Mouse (Mus musculus): ENCODE measurements at regions not wholly inside any gene's neighbourhood (a gene's known extent, or its start where the extent isn't known, plus 50 kb on each side); places are given as distances from the start of the nearest gene placed in this dataset.

- no peaks in the 10 kb centered on the region for H3K4me1 ChIP-seq (ENCODE audit: control insufficient read depth, insufficient read depth, low read length)
- H3K4me3 ChIP-seq (ENCODE audit: low read depth, low read length): no peak overlapping the region
- H3K36me3 ChIP-seq (ENCODE audit: control insufficient read depth, insufficient read depth, low read length): no peaks in the 10 kb centered on the region
- no peak overlapping the region for H3K27ac ChIP-seq (replicated peaks; ENCODE audit: low read depth, low read length)
- H3K9ac ChIP-seq (ENCODE audit: low read length): no peak overlapping the region
- H3K27me3 ChIP-seq (ENCODE audit: control insufficient read depth, insufficient read depth, low read length): no peaks in the 10 kb centered on the region
- no peak overlapping the region for H3K4me2 ChIP-seq (ENCODE audit: low read depth, severe bottlenecking)
- ATAC-seq (ENCODE audit: insufficient number of reproducible peaks, low FRiP score, low TSS enrichment, low read depth) (no peak), DNase-seq (ENCODE audit: low spot score) (no peak)
- WGBS: 10% methylated on average over 3 of the region's 3 CpGs
- H3K9me3 ChIP-seq (ENCODE audit: control insufficient read depth, low read length): no peaks in the 10 kb centered on the region
Observed at GRCm38 (mm10) chr4:75787405-75787804, 509.3 kb upstream of the Dmac1 start.

- ATAC-seq (ENCODE audit: insufficient number of reproducible peaks, low FRiP score, low TSS enrichment, low read depth): no peak
- Histone ChIP-seq H3K9me3 (ENCODE audit: control insufficient read depth, low read length) (no peaks in the 10 kb centered on the region), H3K27me3 (ENCODE audit: control insufficient read depth, insufficient read depth, low read length) (no peaks in the 10 kb centered on the region), H3K27ac (replicated peaks; ENCODE audit: low read depth, low read length) (no peak overlapping the region), H3K4me1 (ENCODE audit: control insufficient read depth, insufficient read depth, low read length) (no peaks in the 10 kb centered on the region), H3K36me3 (ENCODE audit: control insufficient read depth, insufficient read depth, low read length) (no peaks in the 10 kb centered on the region), H3K9ac (ENCODE audit: low read length) (no peak overlapping the region), H3K4me3 (ENCODE audit: low read depth, low read length) (no peak overlapping the region), H3K4me2 (ENCODE audit: low read depth, severe bottlenecking) (no peak overlapping the region)
- 90% methylated on average over 4 of the region's 4 CpGs for WGBS
- DNase-seq (ENCODE audit: low spot score): no peak
Observed at GRCm38 (mm10) chr4:75786391-75786790, 508.3 kb upstream of the Dmac1 start.

GRCm38 (mm10) chr4:75779492-75779891 is 501.4 kb upstream of the Dmac1 start:
- Histone ChIP-seq H3K36me3 (ENCODE audit: control insufficient read depth, insufficient read depth, low read length) (no peaks in the 10 kb centered on the region), H3K9ac (ENCODE audit: low read length) (no peak overlapping the region), H3K4me1 (ENCODE audit: control insufficient read depth, insufficient read depth, low read length) (no peaks in the 10 kb centered on the region), H3K4me3 (ENCODE audit: low read depth, low read length) (no peak overlapping the region), H3K9me3 (ENCODE audit: control insufficient read depth, low read length) (no peaks in the 10 kb centered on the region), H3K4me2 (ENCODE audit: low read depth, severe bottlenecking) (no peak overlapping the region), H3K27ac (replicated peaks; ENCODE audit: low read depth, low read length) (no peak overlapping the region), H3K27me3 (ENCODE audit: control insufficient read depth, insufficient read depth, low read length) (no peaks in the 10 kb centered on the region)
- DNase-seq (ENCODE audit: low spot score) (no peak), ATAC-seq (ENCODE audit: insufficient number of reproducible peaks, low FRiP score, low TSS enrichment, low read depth) (no peak)
- WGBS: 76% methylated on average over 1 of the region's 1 CpGs

GRCm38 (mm10) chr4:75764141-75764540 is 486.0 kb upstream of the Dmac1 start:
- ATAC-seq (ENCODE audit: insufficient number of reproducible peaks, low FRiP score, low TSS enrichment, low read depth): no peak

GRCm38 (mm10) chr4:75744605-75745004 is 466.5 kb upstream of the Dmac1 start:
- Histone ChIP-seq H3K9ac (ENCODE audit: low read length) (no peak overlapping the region), H3K9me3 (ENCODE audit: control insufficient read depth, low read length) (no peaks in the 10 kb centered on the region), H3K4me2 (ENCODE audit: low read depth, severe bottlenecking) (no peak overlapping the region), H3K27me3 (ENCODE audit: control insufficient read depth, insufficient read depth, low read length) (no peaks in the 10 kb centered on the region), H3K27ac (replicated peaks; ENCODE audit: low read depth, low read length) (no peak overlapping the region), H3K4me1 (ENCODE audit: control insufficient read depth, insufficient read depth, low read length) (no peaks in the 10 kb centered on the region), H3K4me3 (ENCODE audit: low read depth, low read length) (no peak overlapping the region), H3K36me3 (ENCODE audit: control insufficient read depth, insufficient read depth, low read length) (no peaks in the 10 kb centered on the region)
- ATAC-seq (ENCODE audit: insufficient number of reproducible peaks, low FRiP score, low TSS enrichment, low read depth) (no peak), DNase-seq (ENCODE audit: low spot score) (no peak)
- WGBS: 57% methylated on average over 6 of the region's 6 CpGs

More at GRCm38 (mm10) chr4:75764141-75764540, 486.0 kb upstream of the Dmac1 start:
- H3K4me2 ChIP-seq (ENCODE audit: low read depth, severe bottlenecking): no peak overlapping the region
- no peaks in the 10 kb centered on the region for H3K36me3 ChIP-seq (ENCODE audit: control insufficient read depth, insufficient read depth, low read length)
- no peak overlapping the region for H3K4me3 ChIP-seq (ENCODE audit: low read depth, low read length)
- no peak overlapping the region for H3K9ac ChIP-seq (ENCODE audit: low read length)
- no peaks in the 10 kb centered on the region for H3K4me1 ChIP-seq (ENCODE audit: control insufficient read depth, insufficient read depth, low read length)
- no peaks in the 10 kb centered on the region for H3K9me3 ChIP-seq (ENCODE audit: control insufficient read depth, low read length)
- 3% methylated on average over 1 of the region's 1 CpGs for WGBS
- DNase-seq (ENCODE audit: low spot score): no peak
- no peaks in the 10 kb centered on the region for H3K27me3 ChIP-seq (ENCODE audit: control insufficient read depth, insufficient read depth, low read length)
- no peak overlapping the region for H3K27ac ChIP-seq (replicated peaks; ENCODE audit: low read depth, low read length)

GRCm38 (mm10) chr4:75741585-75741984 is 463.5 kb upstream of the Dmac1 start:
- H3K36me3 ChIP-seq (ENCODE audit: control insufficient read depth, insufficient read depth, low read length): no peaks in the 10 kb centered on the region
- no peaks in the 10 kb centered on the region for H3K27me3 ChIP-seq (ENCODE audit: control insufficient read depth, insufficient read depth, low read length)
- H3K4me1 ChIP-seq (ENCODE audit: control insufficient read depth, insufficient read depth, low read length): no peaks in the 10 kb centered on the region
- no peaks in the 10 kb centered on the region for H3K9me3 ChIP-seq (ENCODE audit: control insufficient read depth, low read length)
- no peak overlapping the region for H3K9ac ChIP-seq (ENCODE audit: low read length)
- no peak for DNase-seq (ENCODE audit: low spot score)
- no peak overlapping the region for H3K4me2 ChIP-seq (ENCODE audit: low read depth, severe bottlenecking)
- ATAC-seq (ENCODE audit: insufficient number of reproducible peaks, low FRiP score, low TSS enrichment, low read depth): no peak
- no peak overlapping the region for H3K27ac ChIP-seq (replicated peaks; ENCODE audit: low read depth, low read length)
- no peak overlapping the region for H3K4me3 ChIP-seq (ENCODE audit: low read depth, low read length)

GRCm38 (mm10) chr4:75730798-75731400 is 452.8 kb upstream of the Dmac1 start:
- H3K4me1 ChIP-seq (ENCODE audit: control insufficient read depth, insufficient read depth, low read length): no peaks in the 10 kb centered on the region
- 86% methylated on average over 3 of the region's 3 CpGs for WGBS
- H3K27me3 ChIP-seq (ENCODE audit: control insufficient read depth, insufficient read depth, low read length): no peaks in the 10 kb centered on the region
- H3K9me3 ChIP-seq (ENCODE audit: control insufficient read depth, low read length): no peaks in the 10 kb centered on the region
- no peak overlapping the region for H3K4me3 ChIP-seq (ENCODE audit: low read depth, low read length)
- H3K27ac ChIP-seq (replicated peaks; ENCODE audit: low read depth, low read length): no peak overlapping the region
- H3K36me3 ChIP-seq (ENCODE audit: control insufficient read depth, insufficient read depth, low read length): no peaks in the 10 kb centered on the region
- H3K9ac ChIP-seq (ENCODE audit: low read length): no peak overlapping the region
- ATAC-seq (ENCODE audit: insufficient number of reproducible peaks, low FRiP score, low TSS enrichment, low read depth) (no peak), DNase-seq (ENCODE audit: low spot score) (no peak)
- no peak overlapping the region for H3K4me2 ChIP-seq (ENCODE audit: low read depth, severe bottlenecking)

GRCm38 (mm10) chr4:75714652-75715051 is 436.5 kb upstream of the Dmac1 start:
- Histone ChIP-seq H3K9me3 (ENCODE audit: control insufficient read depth, low read length) (no peaks in the 10 kb centered on the region), H3K36me3 (ENCODE audit: control insufficient read depth, insufficient read depth, low read length) (no peaks in the 10 kb centered on the region), H3K27ac (replicated peaks; ENCODE audit: low read depth, low read length) (no peak overlapping the region), H3K9ac (ENCODE audit: low read length) (no peak overlapping the region), H3K4me3 (ENCODE audit: low read depth, low read length) (no peak overlapping the region), H3K4me1 (ENCODE audit: control insufficient read depth, insufficient read depth, low read length) (no peaks in the 10 kb centered on the region), H3K27me3 (ENCODE audit: control insufficient read depth, insufficient read depth, low read length) (no peaks in the 10 kb centered on the region), H3K4me2 (ENCODE audit: low read depth, severe bottlenecking) (no peak overlapping the region)
- WGBS: 93% methylated on average over 3 of the region's 3 CpGs
- ATAC-seq (ENCODE audit: insufficient number of reproducible peaks, low FRiP score, low TSS enrichment, low read depth): no peak
- DNase-seq (ENCODE audit: low spot score): no peak

GRCm38 (mm10) chr4:75713960-75714359 is 435.9 kb upstream of the Dmac1 start:
- Histone ChIP-seq H3K36me3 (ENCODE audit: control insufficient read depth, insufficient read depth, low read length) (no peaks in the 10 kb centered on the region), H3K4me1 (ENCODE audit: control insufficient read depth, insufficient read depth, low read length) (no peaks in the 10 kb centered on the region), H3K4me3 (ENCODE audit: low read depth, low read length) (no peak overlapping the region), H3K27me3 (ENCODE audit: control insufficient read depth, insufficient read depth, low read length) (no peaks in the 10 kb centered on the region), H3K9ac (ENCODE audit: low read length) (no peak overlapping the region), H3K9me3 (ENCODE audit: control insufficient read depth, low read length) (no peaks in the 10 kb centered on the region), H3K27ac (replicated peaks; ENCODE audit: low read depth, low read length) (no peak overlapping the region), H3K4me2 (ENCODE audit: low read depth, severe bottlenecking) (no peak overlapping the region)
- DNase-seq (ENCODE audit: low spot score) (no peak), ATAC-seq (ENCODE audit: insufficient number of reproducible peaks, low FRiP score, low TSS enrichment, low read depth) (no peak)
- 88% methylated on average over 1 of the region's 1 CpGs for WGBS

Measured in limb, embryonic 11.5 days (tissue).